Mouse (Mus musculus) brain, embryonic 14.5 days (tissue): Measurements from ENCODE around the gene Oas1f.

Experiments
- CTCF ChIP-seq: fragments of 200-500 bp; IDR thresholded peaks from 2 replicates; pipeline ENCODE4 v1.5.1; 2012; ENCODE audit warnings: inconsistent platforms, mild to moderate bottlenecking, moderate library complexity, borderline replicate concordance; ENCODE audit not compliant: insufficient read depth, insufficient read length; ENCODE audit errors: extremely low read depth
- POLR2A ChIP-seq: fragments of 200-500 bp; IDR thresholded peaks from 2 replicates; pipeline ENCODE4 v1.6.1; 2012; ENCODE audit warnings: mild to moderate bottlenecking, inconsistent platforms, borderline replicate concordance; ENCODE audit not compliant: poor library complexity, insufficient read depth, insufficient read length, severe bottlenecking; ENCODE audit errors: extremely low read depth

DNA sequence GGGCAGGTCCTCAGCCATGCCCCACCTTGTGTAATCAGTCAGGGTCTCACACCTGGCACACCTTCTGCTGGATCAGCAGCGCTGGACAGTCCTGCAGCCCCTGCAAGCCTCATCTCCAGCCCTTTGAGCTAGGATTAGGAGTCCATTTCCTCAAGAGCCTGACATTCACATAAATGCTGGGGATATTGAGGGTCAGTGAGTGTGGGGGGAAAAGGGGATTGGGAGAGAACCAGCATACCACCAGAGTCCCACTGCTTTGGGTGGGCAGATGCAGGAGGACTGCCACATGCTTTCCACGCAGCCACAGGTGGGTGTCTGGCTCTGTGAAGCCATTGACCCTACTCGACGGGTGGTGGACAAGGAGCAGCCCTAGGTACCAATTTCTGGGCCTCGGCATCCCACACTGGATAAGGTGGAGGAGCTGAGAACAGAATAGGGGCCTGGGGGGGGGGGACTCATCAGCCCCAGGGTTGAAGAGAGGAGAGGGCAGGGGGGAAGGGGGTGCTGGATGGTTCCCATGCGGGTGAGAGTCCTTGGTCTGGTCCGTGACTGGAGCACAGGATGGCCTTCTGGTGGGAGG lies 22.4 kb downstream of the Oas1f start:
- TF ChIP-seq POLR2A = no peak
- no peak for TF ChIP-seq CTCF
